8 mouse cellular contexts compared by ENCODE assay signal in genomic region chr13:67500084-67500719, GRCm38 (mm10). TPM values are rescaled to one million over a fixed set of nuclear protein-coding genes. Genes with fewer than 3 reads are reported as not detected.
DNase-seq lines count a peak whose midpoint lies in the region; ATAC-seq and TF ChIP-seq lines count a peak whose summit lies in the region.

TSS of gene Zfp58 (minus strand) at chr13:67500555.

- peak; percentile 65 for ATAC-seq in erythroid progenitor cell, adult 5-6 weeks (replicated peaks; ENCODE audit: low FRiP score, poor library complexity, severe bottlenecking)
- ATAC-seq in heart, embryonic 12.5 days (ENCODE audit: insufficient number of reproducible peaks, low FRiP score): peak; percentile 95
- peak; percentile 95 for ATAC-seq in kidney, postnatal 0 days (replicated peaks; ENCODE audit: low FRiP score, low read depth)
- peak; percentile 92 for ATAC-seq in liver, embryonic 11.5 days (replicated peaks; ENCODE audit: low FRiP score)
- peak; percentile 95 for ATAC-seq in stomach, embryonic 14.5 days (ENCODE audit: insufficient number of reproducible peaks, insufficient read depth, low FRiP score, low read depth)

- H3K4me3 ChIP-seq in heart, embryonic 12.5 days: peak within 1 kb of the TSS; percentile 77
- peak within 1 kb of the TSS; percentile 78 for H3K4me3 ChIP-seq in kidney, postnatal 0 days (replicated peaks; ENCODE audit: low read depth, low read length)
- H3K4me3 ChIP-seq in liver, embryonic 11.5 days (ENCODE audit: low read depth, low read length): peak within 1 kb of the TSS; percentile 70
- peak within 1 kb of the TSS; percentile 67 for H3K4me3 ChIP-seq in stomach, embryonic 14.5 days (ENCODE audit: low read depth, low read length)

- peaks cover 7% of the 10 kb centered on the region; the same call in 1 of the 2 replicates for H3K4me1 ChIP-seq in heart, embryonic 12.5 days (replicated peaks)
- H3K4me1 ChIP-seq in kidney, postnatal 0 days (replicated peaks; ENCODE audit: insufficient read depth, low read length): 0 out of 2 replicates have a peak, but pooled peaks cover 6% of the 10 kb centered on the region
- H3K4me1 ChIP-seq in liver, embryonic 11.5 days (replicated peaks; ENCODE audit: control insufficient read depth, insufficient read depth, low read length): peaks cover 8% of the 10 kb centered on the region; the same call in 1 of the 2 replicates
- H3K4me1 ChIP-seq in stomach, embryonic 14.5 days (ENCODE audit: control insufficient read depth, insufficient read depth, low read length): no peaks in the 10 kb centered on the region

- H3K9ac ChIP-seq in heart, embryonic 12.5 days: peak within 1 kb of the TSS; percentile 72
- H3K9ac ChIP-seq in kidney, postnatal 0 days (ENCODE audit: low read depth, low read length): peak within 1 kb of the TSS; percentile 69
- peak within 1 kb of the TSS; percentile 75 for H3K9ac ChIP-seq in liver, embryonic 11.5 days (ENCODE audit: low read depth, low read length)
- peak within 1 kb of the TSS; percentile 55 for H3K9ac ChIP-seq in stomach, embryonic 14.5 days (replicated peaks; ENCODE audit: low read depth, low read length)

- no peak for TF ChIP-seq CTCF in kidney, postnatal 0 days (IDR thresholded peaks at IDR 0.05; ENCODE audit: low read depth)

- H3K27me3 ChIP-seq in heart, embryonic 12.5 days (replicated peaks): no peaks in the 10 kb centered on the region
- H3K27me3 ChIP-seq in kidney, postnatal 0 days (ENCODE audit: insufficient read depth, low read length): no peaks in the 10 kb centered on the region
- no peaks in the 10 kb centered on the region for H3K27me3 ChIP-seq in liver, embryonic 11.5 days (replicated peaks; ENCODE audit: control insufficient read depth, insufficient read depth, low read length)
- H3K27me3 ChIP-seq in stomach, embryonic 14.5 days (ENCODE audit: control insufficient read depth, insufficient read depth, low read length): no peaks in the 10 kb centered on the region

- WGBS in heart, embryonic 12.5 days: 1% methylated on average over 22 of the region's 22 CpGs
- 0% methylated on average over 22 of the region's 22 CpGs for whole genome bisulfite sequencing in kidney, postnatal 0 days
- WGBS in liver, embryonic 11.5 days: under 1% methylated on average over 22 of the region's 22 CpGs
- 1% methylated on average over 22 of the region's 22 CpGs for WGBS in stomach, embryonic 14.5 days

- H3K36me3 ChIP-seq in heart, embryonic 12.5 days: peaks cover 7% of the 10 kb centered on the region
- 0 out of 2 replicates have a peak, but pooled peaks cover 4% of the 10 kb centered on the region for H3K36me3 ChIP-seq in kidney, postnatal 0 days (ENCODE audit: insufficient read depth, low read length)
- H3K36me3 ChIP-seq in liver, embryonic 11.5 days (ENCODE audit: control insufficient read depth, insufficient read depth, low read length): peaks cover 1% of the 10 kb centered on the region
- no peaks in the 10 kb centered on the region for H3K36me3 ChIP-seq in stomach, embryonic 14.5 days (ENCODE audit: control insufficient read depth, insufficient read depth, low read length)

- peak; percentile 87 for DNase-seq in CD4-positive helper T cell, adult 2 months (ENCODE audit: low read depth, low spot score)
- DNase-seq in brain, embryonic 18.5 days (ENCODE audit: low read depth, low spot score): peak; percentile 83
- DNase-seq in kidney, postnatal 0 days (ENCODE audit: low spot score): peak; percentile 92
- DNase-seq in liver, embryonic 11.5 days (ENCODE audit: low spot score): peak; percentile 79
- DNase-seq in naive thymus-derived CD4-positive, alpha-beta T cell, adult 2 months (ENCODE audit: low read depth): peak; percentile 85

- peak within 1 kb of the TSS; percentile 65 for H3K4me2 ChIP-seq in heart, embryonic 12.5 days
- H3K4me2 ChIP-seq in kidney, postnatal 0 days (ENCODE audit: low read length): peak within 1 kb of the TSS; percentile 80
- peak within 1 kb of the TSS; percentile 71 for H3K4me2 ChIP-seq in liver, embryonic 11.5 days
- H3K4me2 ChIP-seq in stomach, embryonic 14.5 days (replicated peaks; ENCODE audit: low read depth, low read length): peak within 1 kb of the TSS; percentile 72

- H3K9me3 ChIP-seq in heart, embryonic 12.5 days (replicated peaks): peaks cover 4% of the 10 kb centered on the region; the same call in 1 of the 2 replicates
- H3K9me3 ChIP-seq in kidney, postnatal 0 days (replicated peaks; ENCODE audit: low read length): no peaks in the 10 kb centered on the region; the same call in 1 of the 2 replicates
- peaks cover under 1% of the 10 kb centered on the region; the same call in 1 of the 2 replicates for H3K9me3 ChIP-seq in liver, embryonic 11.5 days (ENCODE audit: control insufficient read depth, low read length)
- H3K9me3 ChIP-seq in stomach, embryonic 14.5 days (ENCODE audit: control insufficient read depth, low read depth, low read length): peaks cover 2% of the 10 kb centered on the region; the same call in 1 of the 2 replicates

- no peak within 1 kb of the TSS; the same call in 1 of the 2 replicates for H3K27ac ChIP-seq in heart, embryonic 12.5 days (ENCODE audit: poor library complexity, severe bottlenecking)
- H3K27ac ChIP-seq in kidney, postnatal 0 days: peak within 1 kb of the TSS; percentile 38; the same call in 1 of the 2 replicates
- 0 out of 2 replicates have a peak within 1 kb of the TSS, but pooled peaks have one; percentile 11 for H3K27ac ChIP-seq in liver, embryonic 11.5 days (ENCODE audit: low read depth, low read length)
- H3K27ac ChIP-seq in stomach, embryonic 14.5 days (ENCODE audit: low read length): peak within 1 kb of the TSS; percentile 40; the same call in 1 of the 2 replicates

RNA-seq across cellular contexts. Expression of gene Zfp58, which starts in this region (rescaled TPM):
- total RNA-seq in erythroid progenitor cell, adult 5-6 weeks (2015; ENCODE audit: low replicate concordance): 3.2 and 5.0 TPM in 2 replicates
- total RNA-seq in erythroid progenitor cell, adult 5-6 weeks (2017; ENCODE audit: low replicate concordance): 1.8 TPM in 1 of 2 replicates, not detected in the other
- polyA plus RNA-seq in heart, embryonic 12.5 days (2016; fragmentation: Nextera tagmentation; extraction: Ambion mirVana): 10.5 and 11.2 TPM in 2 replicates
- 10.9 and 13.7 TPM in 2 replicates for polyA plus RNA-seq in kidney, postnatal 0 days (2015; fragmentation: Nextera tagmentation; extraction: Ambion mirVana)
- polyA plus RNA-seq in liver, embryonic 11.5 days (2014; fragmentation: Nextera tagmentation; extraction: Ambion mirVana): 8.0 and 9.2 TPM in 2 replicates
- polyA plus RNA-seq in stomach, embryonic 14.5 days (2014; fragmentation: Nextera tagmentation; extraction: Ambion mirVana): 14.5 TPM in 2 replicates
